9 mouse cellular contexts compared by ENCODE assay signal in the genomic region with DNA sequence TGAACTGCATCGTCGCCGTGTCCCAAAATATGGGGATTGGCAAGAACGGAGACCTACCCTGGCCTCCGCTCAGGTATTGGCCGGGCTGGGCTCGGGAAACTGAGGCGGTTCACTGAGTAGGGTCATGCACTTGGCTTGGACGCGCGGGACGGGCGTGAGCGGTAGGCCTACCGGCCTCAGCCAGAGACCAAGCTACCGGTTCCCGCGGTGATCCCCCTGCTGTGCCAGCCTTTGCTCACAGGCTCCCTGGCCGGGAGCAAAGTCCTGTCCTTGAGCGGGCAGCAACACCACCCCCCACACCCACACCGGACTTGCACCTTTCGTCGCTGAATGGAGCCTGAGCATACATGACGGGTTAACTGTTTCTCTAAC. TPM values are rescaled to one million over a fixed set of nuclear protein-coding genes. Genes with fewer than 3 reads are reported as not detected.
DNase-seq lines count a peak whose midpoint lies in the region; ATAC-seq lines count a peak whose summit lies in the region.
"Had no signal": no experiment of that assay in that cellular context is flagged by ENCODE, and none has a peak within 500 bp of the region (broad histone marks: within the 10 kb centered on the region; RNA-seq: fewer than 3 reads in every experiment).

No protein-coding gene starts in this region.

- H3K27me3 ChIP-seq in embryonic facial prominence, embryonic 10.5 days (replicated peaks; ENCODE audit: low read depth, poor library complexity, severe bottlenecking): no peaks in the 10 kb centered on the region
- H3K27me3 ChIP-seq in intestine, embryonic 14.5 days (replicated peaks; ENCODE audit: control insufficient read depth, insufficient read depth, low read length): no peaks in the 10 kb centered on the region
- no peaks in the 10 kb centered on the region for H3K27me3 ChIP-seq in liver, embryonic 16.5 days (ENCODE audit: control insufficient read depth, insufficient read depth, low read depth, low read length)

- WGBS in embryonic facial prominence, embryonic 10.5 days: under 1% methylated on average over 24 of the region's 24 CpGs
- WGBS in intestine, embryonic 14.5 days: under 1% methylated on average over 24 of the region's 24 CpGs
- under 1% methylated on average over 24 of the region's 24 CpGs for WGBS in liver, embryonic 16.5 days (ENCODE audit: insufficient replicate concordance)

- peak overlapping the region; percentile 82 for H3K4me3 ChIP-seq in embryonic facial prominence, embryonic 10.5 days
- peak overlapping the region; percentile 77 for H3K4me3 ChIP-seq in intestine, embryonic 14.5 days (ENCODE audit: low read depth, low read length)
- H3K4me3 ChIP-seq in liver, embryonic 16.5 days (ENCODE audit: low read depth, low read length): peak overlapping the region; percentile 89

- H3K4me2 ChIP-seq in intestine, embryonic 14.5 days (ENCODE audit: low read length): peak overlapping the region; percentile 96
- H3K4me2 ChIP-seq in liver, embryonic 16.5 days (ENCODE audit: low read depth, low read length): peak overlapping the region; percentile 98

- peaks cover 51% of the 10 kb centered on the region for H3K36me3 ChIP-seq in embryonic facial prominence, embryonic 10.5 days (replicated peaks)
- peaks cover 34% of the 10 kb centered on the region for H3K36me3 ChIP-seq in intestine, embryonic 14.5 days (ENCODE audit: control insufficient read depth, insufficient read depth, low read length)
- peaks cover 17% of the 10 kb centered on the region for H3K36me3 ChIP-seq in liver, embryonic 16.5 days (ENCODE audit: control insufficient read depth, insufficient read depth)

- intact Hi-C loops in heart, postnatal 10 days (cut with DNase I): loop anchor here (5.0 kb wide), 1 partner anchor 387 kb away; no protein-coding TSS in a partner anchor

- peaks cover 23% of the 10 kb centered on the region for H3K4me1 ChIP-seq in embryonic facial prominence, embryonic 10.5 days
- H3K4me1 ChIP-seq in intestine, embryonic 14.5 days (replicated peaks; ENCODE audit: control insufficient read depth, insufficient read depth, low read length): peaks cover 16% of the 10 kb centered on the region
- peaks cover 19% of the 10 kb centered on the region for H3K4me1 ChIP-seq in liver, embryonic 16.5 days (ENCODE audit: control insufficient read depth, low read depth, low read length)

- H3K9ac ChIP-seq in intestine, embryonic 14.5 days (ENCODE audit: low read length): peak overlapping the region; percentile 71
- peak overlapping the region; percentile 78 for H3K9ac ChIP-seq in liver, embryonic 16.5 days (ENCODE audit: low read depth, low read length)

- ATAC-seq in intestine, embryonic 14.5 days (replicated peaks; ENCODE audit: low FRiP score, low TSS enrichment, low read depth): peak; percentile 61
- ATAC-seq in liver, embryonic 16.5 days (ENCODE audit: low read depth): peak; percentile 12

- peak; percentile 8 for DNase-seq in heart, adult 8-10 months (ENCODE audit: low spot score)
- no peak for DNase-seq in heart, postnatal 10 days
- no peak for DNase-seq in embryonic facial prominence, embryonic 10.5 days (ENCODE audit: low spot score)
- no peak for DNase-seq in intestine, embryonic 14.5 days (ENCODE audit: low spot score)
- no peak for DNase-seq in cerebellum, adult 9-10 months
- DNase-seq in layer of hippocampus, postnatal 36 days: no peak
- no peak for DNase-seq in left cerebral cortex, adult 11 months (ENCODE audit: low spot score)

- H3K27ac ChIP-seq in embryonic facial prominence, embryonic 10.5 days (replicated peaks): peak overlapping the region; percentile 95
- 0 out of 2 replicates have a peak overlapping the region, but pooled peaks have one; percentile 38 for H3K27ac ChIP-seq in intestine, embryonic 14.5 days (ENCODE audit: low read depth)
- peak overlapping the region; percentile 74 for H3K27ac ChIP-seq in liver, embryonic 16.5 days (ENCODE audit: low read length)

- no peaks in the 10 kb centered on the region for H3K9me3 ChIP-seq in embryonic facial prominence, embryonic 10.5 days
- no peaks in the 10 kb centered on the region for H3K9me3 ChIP-seq in intestine, embryonic 14.5 days (ENCODE audit: control insufficient read depth, low read length)
- H3K9me3 ChIP-seq in liver, embryonic 16.5 days (replicated peaks; ENCODE audit: control insufficient read depth, low read length): no peaks in the 10 kb centered on the region

RNA-seq across cellular contexts. Expression of a gene that starts 0.5 kb away (rescaled TPM):
- 10 to 100 TPM in 1 of 4 experiments, 1 to 10 TPM in 3; 6.7 to 10.6 (median 8.2) TPM for total RNA-seq in heart, adult 8-10 months (2022)
- total RNA-seq in heart, postnatal 10 days (2021): 10 to 100 TPM; 11.9 to 13.5 TPM
- 34.5 and 34.9 TPM in 2 replicates for polyA plus RNA-seq in embryonic facial prominence, embryonic 10.5 days (2016; fragmentation: Nextera tagmentation; extraction: Ambion mirVana)
- polyA plus RNA-seq in intestine, embryonic 14.5 days (2014; fragmentation: Nextera tagmentation; extraction: Ambion mirVana): 30.2 and 37.3 TPM in 2 replicates
- polyA plus RNA-seq in liver, embryonic 16.5 days (2015; fragmentation: Nextera tagmentation; extraction: Ambion mirVana): 9.1 and 9.4 TPM in 2 replicates
- total RNA-seq in layer of hippocampus, postnatal 36 days (2021): 10 to 100 TPM; 21.8 to 25.7 TPM

RNA-seq across cellular contexts. Expression of a gene that starts 0.7 kb away (rescaled TPM):
- total RNA-seq in heart, adult 8-10 months (2022): 1 to 10 TPM in 2 of 4 experiments, under 1 TPM in 2; 0.94 to 1.1 (median 0.99) TPM
- 1 to 10 TPM; 2.9 to 3.4 TPM for total RNA-seq in heart, postnatal 10 days (2021)
- 27.0 and 27.5 TPM in 2 replicates for polyA plus RNA-seq in embryonic facial prominence, embryonic 10.5 days (2016; fragmentation: Nextera tagmentation; extraction: Ambion mirVana)
- 18.6 and 19.5 TPM in 2 replicates for polyA plus RNA-seq in intestine, embryonic 14.5 days (2014; fragmentation: Nextera tagmentation; extraction: Ambion mirVana)
- 14.0 and 15.0 TPM in 2 replicates for polyA plus RNA-seq in liver, embryonic 16.5 days (2015; fragmentation: Nextera tagmentation; extraction: Ambion mirVana)
- total RNA-seq in layer of hippocampus, postnatal 36 days (2021): 1 to 10 TPM; 1.6 to 1.7 TPM

RNA-seq across cellular contexts. Expression of a gene that starts 49.5 kb away (rescaled TPM):
- not detected for total RNA-seq in heart, adult 8-10 months (2022)
- not detected for total RNA-seq in heart, postnatal 10 days (2021)
- 0.72 and 1.4 TPM in 2 replicates for polyA plus RNA-seq in embryonic facial prominence, embryonic 10.5 days (2016; fragmentation: Nextera tagmentation; extraction: Ambion mirVana)
- polyA plus RNA-seq in intestine, embryonic 14.5 days (2014; fragmentation: Nextera tagmentation; extraction: Ambion mirVana): 1.1 TPM in 2 replicates
- polyA plus RNA-seq in liver, embryonic 16.5 days (2015; fragmentation: Nextera tagmentation; extraction: Ambion mirVana): 0.20 and 0.30 TPM in 2 replicates
- not detected for total RNA-seq in layer of hippocampus, postnatal 36 days (2021)
- polyA plus RNA-seq: gonadal fat pad, adult 2 months had no signal

Comparison
In these comparisons a context has a peak if more than half of its experiments do, and no peak if none do; other contexts are left out.
1. H3K27ac ChIP-seq: peak in every context shown above with its lines; median percentile 95 in embryonic facial prominence, embryonic 10.5 days; 74 in liver, embryonic 16.5 days; 38 in intestine, embryonic 14.5 days.